8 mouse cellular contexts compared by ENCODE assay signal in the genomic region with DNA sequence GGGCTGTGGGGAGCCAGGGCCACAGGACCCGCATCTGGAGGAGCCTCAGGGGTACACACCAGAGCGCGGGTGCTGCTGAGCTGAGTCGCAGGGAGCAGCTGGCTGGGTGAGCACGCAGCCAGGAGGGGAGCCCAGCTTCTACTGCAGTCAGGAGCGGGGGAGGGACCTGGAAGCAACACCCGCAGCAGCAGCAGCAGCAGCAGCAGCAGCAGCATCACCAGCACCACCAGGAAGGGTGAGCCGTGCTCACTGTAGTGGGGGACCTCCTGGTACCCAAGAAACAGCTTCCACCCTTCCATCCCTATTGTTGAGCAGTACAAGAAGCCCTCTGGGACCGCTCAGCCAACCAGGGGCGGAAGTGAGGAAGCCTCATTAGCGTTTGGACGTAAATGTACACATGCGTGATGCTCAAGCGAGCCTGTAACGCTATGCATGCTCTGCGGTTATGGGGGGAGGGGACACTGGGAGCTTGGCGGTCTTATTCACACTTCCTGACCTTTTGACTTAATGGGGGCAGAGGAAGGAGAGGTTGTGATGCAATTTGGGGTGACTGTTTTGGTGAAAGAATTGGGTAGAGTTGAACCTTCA. TPM values are rescaled to one million over a fixed set of nuclear protein-coding genes. Genes with fewer than 3 reads are reported as not detected.
DNase-seq lines count a peak whose midpoint lies in the region; ATAC-seq and TF ChIP-seq lines count a peak whose summit lies in the region.

No protein-coding gene starts in this region.

- H3K4me1 ChIP-seq in kidney, embryonic 14.5 days (ENCODE audit: control insufficient read depth, insufficient read depth, low read length) = peaks cover 6% of the 10 kb centered on the region; the same call in 1 of the 2 replicates
- peaks cover 29% of the 10 kb centered on the region for H3K4me1 ChIP-seq in embryonic facial prominence, embryonic 10.5 days
- H3K4me1 ChIP-seq in intestine, postnatal 0 days (replicated peaks; ENCODE audit: control insufficient read depth, insufficient read depth, low read length) = no peaks in the 10 kb centered on the region
- peaks cover 10% of the 10 kb centered on the region for H3K4me1 ChIP-seq in limb, embryonic 15.5 days
- H3K4me1 ChIP-seq in midbrain, embryonic 15.5 days = peaks cover 14% of the 10 kb centered on the region

- H3K27ac ChIP-seq in kidney, embryonic 14.5 days (ENCODE audit: low read depth, low read length) = peak overlapping the region; percentile 96
- peak overlapping the region; percentile 94 for H3K27ac ChIP-seq in embryonic facial prominence, embryonic 10.5 days (replicated peaks)
- 0 out of 2 replicates have a peak overlapping the region, but pooled peaks have one; percentile 11 for H3K27ac ChIP-seq in intestine, postnatal 0 days (ENCODE audit: low read depth, low read length)
- peak overlapping the region; percentile 98 for H3K27ac ChIP-seq in limb, embryonic 15.5 days
- peak overlapping the region; percentile 88 for H3K27ac ChIP-seq in midbrain, embryonic 15.5 days

- H3K27me3 ChIP-seq in kidney, embryonic 14.5 days (ENCODE audit: control insufficient read depth, insufficient read depth, low read length) = no peaks in the 10 kb centered on the region
- no peaks in the 10 kb centered on the region for H3K27me3 ChIP-seq in embryonic facial prominence, embryonic 10.5 days (replicated peaks; ENCODE audit: low read depth, poor library complexity, severe bottlenecking)
- H3K27me3 ChIP-seq in intestine, postnatal 0 days (replicated peaks; ENCODE audit: control insufficient read depth, insufficient read depth, low read length) = no peaks in the 10 kb centered on the region
- no peaks in the 10 kb centered on the region for H3K27me3 ChIP-seq in limb, embryonic 15.5 days
- no peaks in the 10 kb centered on the region for H3K27me3 ChIP-seq in midbrain, embryonic 15.5 days (replicated peaks)

- peak overlapping the region; percentile 89 for H3K4me2 ChIP-seq in kidney, embryonic 14.5 days (replicated peaks; ENCODE audit: low read depth, low read length)
- H3K4me2 ChIP-seq in intestine, postnatal 0 days (replicated peaks; ENCODE audit: low read depth) = peak overlapping the region; percentile 65
- peak overlapping the region; percentile 82 for H3K4me2 ChIP-seq in limb, embryonic 15.5 days
- H3K4me2 ChIP-seq in midbrain, embryonic 15.5 days = peak overlapping the region; percentile 89

- WGBS in kidney, embryonic 14.5 days = under 1% methylated on average over 17 of the region's 17 CpGs
- WGBS in embryonic facial prominence, embryonic 10.5 days = under 1% methylated on average over 17 of the region's 17 CpGs
- 5% methylated on average over 17 of the region's 17 CpGs for WGBS in intestine, postnatal 0 days
- WGBS in limb, embryonic 15.5 days = under 1% methylated on average over 17 of the region's 17 CpGs
- 0% methylated on average over 17 of the region's 17 CpGs for WGBS in midbrain, embryonic 15.5 days

- no peaks in the 10 kb centered on the region for H3K9me3 ChIP-seq in kidney, embryonic 14.5 days (ENCODE audit: control insufficient read depth, low read length)
- H3K9me3 ChIP-seq in embryonic facial prominence, embryonic 10.5 days = no peaks in the 10 kb centered on the region
- no peaks in the 10 kb centered on the region for H3K9me3 ChIP-seq in intestine, postnatal 0 days (ENCODE audit: control insufficient read depth)
- no peaks in the 10 kb centered on the region for H3K9me3 ChIP-seq in limb, embryonic 15.5 days
- no peaks in the 10 kb centered on the region for H3K9me3 ChIP-seq in midbrain, embryonic 15.5 days

- no peak for DNase-seq in kidney, adult 9 months
- DNase-seq in embryonic facial prominence, embryonic 10.5 days (ENCODE audit: low spot score) = peak; percentile 75
- peak; percentile 32 to 41 for DNase-seq in heart, adult 18-20 months
- DNase-seq in spleen, adult 12 weeks (ENCODE audit: low spot score) = peak; percentile 7

- peak overlapping the region; percentile 50 for H3K4me3 ChIP-seq in kidney, embryonic 14.5 days (ENCODE audit: low read length)
- peak overlapping the region; percentile 67 for H3K4me3 ChIP-seq in embryonic facial prominence, embryonic 10.5 days
- peak overlapping the region; percentile 34 for H3K4me3 ChIP-seq in intestine, postnatal 0 days (ENCODE audit: low read depth, low read length)
- peak overlapping the region; percentile 54 for H3K4me3 ChIP-seq in limb, embryonic 15.5 days
- peak overlapping the region; percentile 66 for H3K4me3 ChIP-seq in midbrain, embryonic 15.5 days

- no peaks in the 10 kb centered on the region for H3K36me3 ChIP-seq in kidney, embryonic 14.5 days (ENCODE audit: control insufficient read depth, insufficient read depth, low read length)
- no peaks in the 10 kb centered on the region for H3K36me3 ChIP-seq in embryonic facial prominence, embryonic 10.5 days (replicated peaks)
- H3K36me3 ChIP-seq in intestine, postnatal 0 days (ENCODE audit: control insufficient read depth, insufficient read depth) = no peaks in the 10 kb centered on the region
- no peaks in the 10 kb centered on the region for H3K36me3 ChIP-seq in limb, embryonic 15.5 days
- H3K36me3 ChIP-seq in midbrain, embryonic 15.5 days (replicated peaks) = no peaks in the 10 kb centered on the region

- no peak for TF ChIP-seq CTCF in intestine, postnatal 0 days (IDR thresholded peaks at IDR 0.05; ENCODE audit: low read depth)

- peak; percentile 93 for ATAC-seq in kidney, embryonic 14.5 days (ENCODE audit: low FRiP score, low TSS enrichment)
- ATAC-seq in intestine, postnatal 0 days = peak; percentile 43; the same call in 1 of the 2 replicates
- peak; percentile 83 for ATAC-seq in limb, embryonic 15.5 days (ENCODE audit: insufficient number of reproducible peaks, low FRiP score, low TSS enrichment, low read depth)
- peak; percentile 99 for ATAC-seq in midbrain, embryonic 15.5 days (replicated peaks)

- H3K9ac ChIP-seq in kidney, embryonic 14.5 days (ENCODE audit: low read depth, low read length) = peak overlapping the region; percentile 71
- H3K9ac ChIP-seq in intestine, postnatal 0 days (ENCODE audit: low read depth, low read length) = 0 out of 2 replicates have a peak overlapping the region, but pooled peaks have one; percentile 8
- H3K9ac ChIP-seq in limb, embryonic 15.5 days = peak overlapping the region; percentile 48
- H3K9ac ChIP-seq in midbrain, embryonic 15.5 days = peak overlapping the region; percentile 83

RNA-seq across cellular contexts. Expression of a gene that starts 17.2 kb away (rescaled TPM):
- polyA plus RNA-seq in kidney, embryonic 14.5 days (2014; fragmentation: Nextera tagmentation; extraction: Ambion mirVana) = 17.6 and 18.2 TPM in 2 replicates
- polyA plus RNA-seq in embryonic facial prominence, embryonic 10.5 days (2016; fragmentation: Nextera tagmentation; extraction: Ambion mirVana) = 10.0 and 10.1 TPM in 2 replicates
- 1 to 10 TPM; 1.3 to 1.5 TPM for total RNA-seq in heart, adult 18-20 months (2021)
- 5.9 and 6.0 TPM in 2 replicates for polyA plus RNA-seq in intestine, postnatal 0 days (2015; fragmentation: Nextera tagmentation; extraction: Ambion mirVana)
- 10.0 and 15.3 TPM in 2 replicates for polyA plus RNA-seq in limb, embryonic 15.5 days (2015; fragmentation: Nextera tagmentation; extraction: Ambion mirVana)
- 9.7 and 10.1 TPM in 2 replicates for polyA plus RNA-seq in midbrain, embryonic 15.5 days (2015; fragmentation: Nextera tagmentation; extraction: Ambion mirVana)

RNA-seq across cellular contexts. Expression of a gene that starts 17.4 kb away (rescaled TPM):
- polyA plus RNA-seq in kidney, embryonic 14.5 days (2014; fragmentation: Nextera tagmentation; extraction: Ambion mirVana) = 65.1 and 77.5 TPM in 2 replicates
- polyA plus RNA-seq in embryonic facial prominence, embryonic 10.5 days (2016; fragmentation: Nextera tagmentation; extraction: Ambion mirVana) = 28.2 and 30.1 TPM in 2 replicates
- total RNA-seq in heart, adult 18-20 months (2021) = 1 to 10 TPM; 3.7 to 4.2 TPM
- polyA plus RNA-seq in intestine, postnatal 0 days (2015; fragmentation: Nextera tagmentation; extraction: Ambion mirVana) = 5.3 and 6.3 TPM in 2 replicates
- polyA plus RNA-seq in limb, embryonic 15.5 days (2015; fragmentation: Nextera tagmentation; extraction: Ambion mirVana) = 156 and 208 TPM in 2 replicates
- 15.5 and 17.2 TPM in 2 replicates for polyA plus RNA-seq in midbrain, embryonic 15.5 days (2015; fragmentation: Nextera tagmentation; extraction: Ambion mirVana)

Comparison
In these comparisons a context has a peak if more than half of its experiments do, and no peak if none do; other contexts are left out.
1. ATAC-seq: peak in every context shown above with its lines; median percentile 99 in midbrain, embryonic 15.5 days; 93 in kidney, embryonic 14.5 days; 83 in limb, embryonic 15.5 days; 43 in intestine, postnatal 0 days.
2. H3K27ac ChIP-seq: peak in every context shown above with its lines; median percentile 98 in limb, embryonic 15.5 days; 96 in kidney, embryonic 14.5 days; 94 in embryonic facial prominence, embryonic 10.5 days; 88 in midbrain, embryonic 15.5 days; 11 in intestine, postnatal 0 days.
3. H3K9ac ChIP-seq: peak in every context shown above with its lines; median percentile 83 in midbrain, embryonic 15.5 days; 71 in kidney, embryonic 14.5 days; 48 in limb, embryonic 15.5 days; 8 in intestine, postnatal 0 days.